Mouse (Mus musculus) gastrocnemius, adult 2 months (tissue): Measurements from ENCODE around the gene Ccdc38. TPM values are rescaled to one million over a fixed set of nuclear protein-coding genes. Genes with fewer than 3 reads are reported as not detected.

ENCODE experiments used
- DNase-seq: peaks from one replicate; pipeline ENCODE4 v3.0.0; 2022
- H3K27ac ChIP-seq: fragments of 200-600 bp; 2 replicates; pipeline ENCODE4 v1.8.1; 2022; ENCODE audit warnings: mild to moderate bottlenecking
- H3K4me3 ChIP-seq: fragments of 200-600 bp; 2 replicates; pipeline ENCODE4 v1.8.1; 2022; ENCODE audit warnings: mild to moderate bottlenecking, moderate library complexity
- CTCF ChIP-seq: fragments of 200-600 bp; IDR thresholded peaks from 2 replicates; pipeline ENCODE4 v1.8.1; 2022; ENCODE audit warnings: antibody characterized with exemption, mild to moderate bottlenecking, moderate library complexity
- intact Hi-C: fragments of 180-260 bp; cut with DNase I; formaldehyde crosslinking; loops from one replicate; pipeline ENCODE4 v1.15.1; 2025
- total RNA-seq, 2 experiments: library from RNA; stranded (reverse); gene quantifications; 2 replicates each; pipeline ENCODE4 v1.2.3; 2021

Ccdc38 gene
- total RNA-seq, 2 experiments from 2014 or later, result not detected

GRCm38 (mm10) chr10:93624151-93624550, 83.7 kb downstream of the Ccdc38 start:
- Histone ChIP-seq H3K4me3 (no peak overlapping the region), H3K27ac (no peak overlapping the region)
- intact Hi-C loops, result no loop called here
- DNase-seq, result no peak
- TF ChIP-seq CTCF, result no peak

- intact Hi-C loops, result no loop called here
- no peak for TF ChIP-seq CTCF
- no peak overlapping the region for H3K27ac ChIP-seq
- H3K4me3 ChIP-seq, result no peak overlapping the region
- no peak for DNase-seq
Measured at GRCm38 (mm10) chr10:93630310-93630709, 89.9 kb downstream of the Ccdc38 start.

GRCm38 (mm10) chr10:93632086-93632485, 91.7 kb downstream of the Ccdc38 start:
- intact Hi-C loops, result no loop called here
- no peak for TF ChIP-seq CTCF
- Histone ChIP-seq H3K4me3 (no peak overlapping the region), H3K27ac (no peak overlapping the region)
- DNase-seq, result no peak

GRCm38 (mm10) chr10:93633563-93633962, 93.1 kb downstream of the Ccdc38 start:
- DNase-seq, result no peak
- H3K4me3 ChIP-seq, result no peak overlapping the region
- intact Hi-C loops, result no loop called here

More at GRCm38 (mm10) chr10:93633563-93633962, 93.1 kb downstream of the Ccdc38 start:
- TF ChIP-seq CTCF, result no peak
- H3K27ac ChIP-seq, result no peak overlapping the region

Other genes with a start within 250 kb of the Ccdc38 start
- gene Elk3, start 229.5 kb upstream of the Ccdc38 start, total RNA-seq, result 10 to 100 TPM; 11.7 to 14.2 TPM
- 10 to 100 TPM; 25.4 to 26.7 TPM for gene Lta4h, start 87.2 kb upstream of the Ccdc38 start, total RNA-seq
- gene Hal, start 51.9 kb upstream of the Ccdc38 start, total RNA-seq, result under 1 TPM; 0.05 to 0.25 TPM
- gene Amdhd1, start 599 bp upstream of the Ccdc38 start, total RNA-seq, result not detected
- gene Snrpf, start 49.1 kb downstream of the Ccdc38 start, total RNA-seq, result 1 to 10 TPM; 6.5 to 8.9 TPM
- gene Ntn4, start 100.0 kb downstream of the Ccdc38 start, total RNA-seq, result 10 to 100 TPM in 1 of 2 experiments, 1 to 10 TPM in 1; 6.7 to 14.8 TPM